Mouse (Mus musculus) liver, embryonic 14.5 days (tissue): Measurements from ENCODE around the gene Pole3.

Source experiments
- CTCF ChIP-seq: IDR thresholded peaks from 2 replicates; pipeline ENCODE4 v1.5.1; 2016; ENCODE audit warnings: antibody characterized with exemption, low read depth, control low read depth
- EP300 ChIP-seq: IDR thresholded peaks from 2 replicates; pipeline ENCODE4 v1.6.1; 2016; ENCODE audit warnings: antibody characterized with exemption, low read depth

GRCm38 (mm10) chr4:62501534-62501933, 23.3 kb downstream of the Pole3 start:
- TF ChIP-seq CTCF (no peak), EP300 (no peak)
